Mouse (Mus musculus): ENCODE results near the gene Msrb2.

- no peak for TF ChIP-seq CTCF (IDR thresholded peaks at IDR 0.05; ENCODE audit: low read depth, low read length)
- no peak for TF ChIP-seq GATA1 (IDR thresholded peaks at IDR 0.05; ENCODE audit: borderline replicate concordance, low read length)
These were observed 35.3 kb downstream of the Msrb2 start for GRCm38 (mm10) chr2:19406531-19406930.

Measured in G1E (cell line).